Mouse (Mus musculus) heart, adult 2 months (tissue): ENCODE data around the gene Olfr15. TPM values are rescaled to one million over a fixed set of nuclear protein-coding genes. Genes with fewer than 3 reads are reported as not detected.
A peak's percentile ranks its signal among the peaks of the same experiment; 100 is the strongest.

Experiments used
- DNase-seq, 2 experiments: peaks; one replicate each; pipeline ENCODE4 v3.0.0; 2021
- H3K27ac ChIP-seq: fragments of 200-600 bp; 2 replicates; pipeline ENCODE4 v1.8.1; 2022
- H3K27me3 ChIP-seq: fragments of 200-500 bp; 2 replicates; pipeline ENCODE4 v1.6.1; 2012; ENCODE audit warnings: mild to moderate bottlenecking, low read length, inconsistent platforms, mixed read lengths; ENCODE audit not compliant: control insufficient read depth, insufficient read depth
- H3K36me3 ChIP-seq: fragments of 200-500 bp; 2 replicates; pipeline ENCODE4 v1.6.1; 2012; ENCODE audit warnings: low read length, inconsistent platforms; ENCODE audit not compliant: control insufficient read depth, insufficient read depth
- H3K4me1 ChIP-seq: fragments of 200-500 bp; 2 replicates; pipeline ENCODE4 v1.6.1; 2011; ENCODE audit warnings: low read length; ENCODE audit not compliant: control insufficient read depth, insufficient read depth
- H3K4me3 ChIP-seq: fragments of 200-600 bp; 2 replicates; pipeline ENCODE4 v1.8.1; 2022
- H3K79me2 ChIP-seq: fragments of 200-500 bp; replicated peaks from 2 replicates; pipeline ENCODE4 v1.6.1; 2012; ENCODE audit warnings: mild to moderate bottlenecking, inconsistent platforms, low read length, moderate library complexity, mixed read lengths; ENCODE audit not compliant: control insufficient read depth, insufficient read depth
- H3K9ac ChIP-seq: fragments of 200-500 bp; 2 replicates; pipeline ENCODE4 v1.6.1; 2012; ENCODE audit warnings: low read depth, mild to moderate bottlenecking, control low read depth, inconsistent platforms, low read length, mixed read lengths
- CTCF ChIP-seq: fragments of 200-600 bp; IDR thresholded peaks from 2 replicates; pipeline ENCODE4 v1.8.1; 2022; ENCODE audit warnings: antibody characterized with exemption, mild to moderate bottlenecking, moderate library complexity
- EP300 ChIP-seq: fragments of 200-500 bp; IDR thresholded peaks from 2 replicates; pipeline ENCODE4 v1.6.1; 2011; ENCODE audit warnings: low read depth, low read length, control low read depth; ENCODE audit not compliant: insufficient read depth
- POLR2A ChIP-seq: fragments of 200-500 bp; IDR thresholded peaks from 2 replicates; pipeline ENCODE4 v1.6.1; 2011; ENCODE audit warnings: mild to moderate bottlenecking, low read depth, low read length, control low read depth; ENCODE audit not compliant: insufficient read depth
- WGBS: fragments of 180-500 bp; shearing (Covaris S2); methylation state at CpG from one replicate; pipeline ENCODE4 v1.1.7; 2018; 5-methylcytosine and 5-hydroxymethylcytosine counted together
- intact Hi-C: fragments of 180-260 bp; cut with DNase I; formaldehyde crosslinking; loops from one replicate; pipeline ENCODE4 v1.15.1; 2025
- polyA plus RNA-seq: library from polyadenylated mRNA; depleted of rRNA; stranded (reverse); fragments of >200 nt; gene quantifications from 2 replicates; pipeline ENCODE4 v1.2.3, GENCODE M21; 2012; rRNA removed
- total RNA-seq, 2 experiments: library from RNA; stranded (reverse); gene quantifications; 2 replicates each; pipeline ENCODE4 v1.2.3; 2021

The Olfr15 gene
- total and polyA plus RNA-seq, 3 experiments, result not detected

DNA sequence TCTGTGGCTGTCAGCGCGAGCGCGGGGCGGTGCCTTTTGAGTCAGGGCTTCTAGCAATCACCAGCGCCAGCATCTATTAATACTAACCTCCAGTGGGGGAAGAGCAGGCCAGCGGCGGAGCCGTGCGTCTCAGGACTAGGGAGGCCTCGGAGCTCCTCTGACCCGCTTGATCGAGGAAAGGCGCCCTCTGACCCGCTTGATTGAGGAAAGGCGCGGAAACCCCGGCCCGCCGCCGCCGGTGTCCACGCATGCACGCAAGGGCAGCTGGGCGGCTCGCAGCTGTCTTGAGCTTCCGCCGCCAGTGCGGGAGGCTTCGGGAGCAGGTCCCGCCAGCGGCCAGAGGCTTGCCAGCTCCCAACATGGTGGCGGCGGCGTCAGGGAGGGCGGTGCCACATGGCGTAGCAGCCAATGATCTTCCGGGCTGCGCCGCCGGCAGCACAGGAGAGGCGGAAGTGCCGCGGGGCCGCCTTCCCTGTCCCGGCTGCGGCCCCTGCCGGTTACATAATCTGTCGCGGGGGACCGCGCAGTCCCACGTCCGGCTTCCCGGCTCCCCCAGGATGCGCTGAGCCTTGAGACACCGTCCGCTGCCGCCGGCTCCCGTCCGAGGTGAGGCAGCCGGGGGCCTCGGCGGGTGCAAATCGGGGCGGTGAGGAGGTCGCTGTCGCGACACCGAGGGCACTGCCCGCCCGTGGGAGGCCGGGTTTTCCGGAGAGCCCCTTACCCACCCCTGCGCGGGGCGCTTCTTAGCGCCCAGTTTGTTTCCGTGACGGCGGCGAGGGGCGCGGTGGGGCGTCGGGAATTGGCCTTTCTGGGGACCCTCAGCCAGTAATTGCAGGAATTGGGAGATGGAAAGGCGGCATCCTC lies 53.8 kb downstream of the Olfr15 start, which contains the start of the genes Zfp597 and Gm20695:
Gene Zfp597, minus strand, starts transcription at position 361 of the 864 bp plus-strand sequence.
Gene Gm20695, plus strand, starts transcription at position 448 of the 864 bp plus-strand sequence.
- Histone ChIP-seq H3K4me1 (peaks cover 17% of the 10 kb centered on the region), H3K27me3 (no peaks in the 10 kb centered on the region), H3K4me3 (peak within 1 kb of the TSS; percentile 99), H3K79me2 (peaks cover 6% of the 10 kb centered on the region; the same call in 1 of the 2 replicates), H3K36me3 (peaks cover 15% of the 10 kb centered on the region), H3K9ac (peak within 1 kb of the TSS; percentile 98), H3K27ac (peak within 1 kb of the TSS; percentile 97)
- peak; percentile 61 for TF ChIP-seq CTCF
- TF ChIP-seq EP300, result 0 out of 2 replicates have a peak, but pooled peaks have one; percentile 69
- TF ChIP-seq POLR2A, result peak; percentile 67
- intact Hi-C loops, result loop anchor here (1.0 to 10.0 kb wide), 4 partner anchors 12 to 140 kb away; partner anchors contain the start of genes 1700037C18Rik, Cluap1, Naa60 and Zfp174
- under 1% methylated on average over 88 of the region's 88 CpGs for WGBS
- peak; percentile 97 to 98 for DNase-seq

DNA sequence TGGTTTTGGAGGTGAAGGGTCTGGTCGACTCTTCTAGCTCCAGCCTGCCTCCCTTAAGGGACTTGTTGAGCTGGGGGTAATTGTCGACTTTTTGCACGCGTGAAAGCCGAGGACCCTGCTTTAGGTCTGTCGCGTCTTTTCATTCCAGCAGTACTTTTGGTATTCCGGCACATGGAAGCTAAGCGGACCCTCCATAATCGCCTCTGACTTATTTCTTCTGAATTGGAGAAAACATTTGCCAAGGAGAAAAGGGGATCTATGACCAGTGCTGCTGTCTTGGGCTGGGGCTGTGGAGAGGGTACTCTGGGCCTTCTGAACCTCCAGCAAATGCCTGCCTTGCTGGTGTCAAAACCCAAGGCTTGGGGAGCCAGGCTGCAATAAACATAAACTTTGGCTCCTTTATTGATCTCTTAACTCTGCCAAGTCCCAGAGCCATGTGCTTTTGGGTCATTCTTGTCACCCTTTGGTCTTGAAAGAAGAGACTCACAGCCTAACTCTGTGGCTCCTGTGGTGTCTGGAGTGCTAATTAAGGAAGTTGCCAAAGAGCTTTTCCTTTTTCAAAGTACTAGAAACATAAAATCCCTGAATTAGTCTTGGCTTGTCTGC lies 54.5 kb downstream of the Olfr15 start:
- Histone ChIP-seq H3K79me2 (peaks cover 4% of the 10 kb centered on the region; the same call in 1 of the 2 replicates), H3K9ac (peak overlapping the region; percentile 98), H3K4me3 (peak overlapping the region; percentile 99), H3K4me1 (peaks cover 17% of the 10 kb centered on the region), H3K27me3 (no peaks in the 10 kb centered on the region), H3K27ac (peak overlapping the region; percentile 97), H3K36me3 (peaks cover 15% of the 10 kb centered on the region)
- 2% methylated on average over 10 of the region's 10 CpGs for WGBS
- DNase-seq, result no peak
- intact Hi-C loops, result loop anchor here (2.0 to 10.0 kb wide), 2 partner anchors 38 to 140 kb away; partner anchors contain the start of genes Zfp174 and Zfp263
- no peak for TF ChIP-seq EP300
- no peak for TF ChIP-seq POLR2A
- no peak for TF ChIP-seq CTCF

DNA sequence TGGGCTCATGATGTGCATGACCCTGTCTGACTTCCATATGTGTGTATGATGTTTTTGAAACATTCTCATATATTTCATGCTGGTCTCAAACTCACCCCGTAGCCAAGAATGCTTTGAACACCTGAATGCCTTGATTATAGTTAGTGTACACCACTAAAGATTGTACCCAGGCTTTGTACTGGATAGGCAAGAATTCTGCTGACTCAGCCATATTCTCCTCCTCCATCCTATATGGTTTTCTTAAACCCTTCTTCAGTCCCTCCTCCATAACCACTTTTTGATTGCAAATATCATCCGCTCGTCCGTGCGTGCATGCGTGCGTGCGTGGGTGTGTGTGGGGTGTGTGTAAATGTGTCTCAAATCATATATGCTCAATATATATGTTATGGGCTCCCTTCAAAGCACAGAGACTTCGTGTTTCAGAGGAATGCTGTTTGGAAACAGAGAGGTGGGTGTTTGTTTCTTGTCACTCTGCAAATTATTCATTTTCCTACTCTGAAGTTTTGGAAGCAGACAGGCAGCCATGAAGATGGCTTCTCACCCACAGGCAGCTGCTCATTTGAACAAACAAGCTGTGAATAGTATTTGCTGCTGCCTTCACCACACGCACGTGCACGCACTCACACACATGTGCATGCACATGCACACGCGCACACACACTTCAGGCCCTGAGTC lies 61.1 kb downstream of the Olfr15 start:
- H3K9ac ChIP-seq, result no peak overlapping the region
- peaks cover 11% of the 10 kb centered on the region for H3K36me3 ChIP-seq
- no peaks in the 10 kb centered on the region for H3K27me3 ChIP-seq
- TF ChIP-seq POLR2A (no peak), EP300 (no peak), CTCF (no peak)
- H3K4me3 ChIP-seq, result no peak overlapping the region
- H3K4me1 ChIP-seq, result peaks cover 20% of the 10 kb centered on the region
- H3K27ac ChIP-seq, result no peak overlapping the region
- WGBS, result 91% methylated on average over 14 of the region's 14 CpGs
- no peak for DNase-seq
- peaks cover 4% of the 10 kb centered on the region for H3K79me2 ChIP-seq
- intact Hi-C loops, result no loop called here

DNA sequence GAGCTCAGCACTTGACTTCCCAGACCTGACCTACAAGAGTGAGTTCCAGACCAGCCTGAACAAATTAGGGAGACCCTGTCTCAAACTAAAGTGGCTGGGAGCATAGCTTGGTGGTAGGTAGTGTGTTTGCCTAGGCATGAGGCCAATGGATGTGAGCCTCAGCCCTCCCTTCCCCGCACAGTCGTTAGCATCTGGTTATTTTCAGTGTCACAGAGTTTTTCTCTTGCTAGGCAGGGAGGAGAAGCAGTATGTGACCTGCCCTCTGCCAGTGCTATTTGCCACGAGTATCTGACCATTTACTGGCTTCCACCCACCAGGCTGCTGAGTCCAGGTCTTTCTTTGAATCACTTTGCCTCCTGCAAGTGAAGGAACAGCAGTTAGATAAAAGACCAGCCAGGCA lies 63.1 kb downstream of the Olfr15 start:
- no peak for DNase-seq

More for the DNA sequence above, 63.1 kb downstream of the Olfr15 start:
- peaks cover 8% of the 10 kb centered on the region for H3K36me3 ChIP-seq
- WGBS, result 5% methylated on average over 3 of the region's 3 CpGs
- H3K9ac ChIP-seq, result no peak overlapping the region
- peaks cover 15% of the 10 kb centered on the region for H3K4me1 ChIP-seq
- H3K27ac ChIP-seq, result peak overlapping the region; percentile 40; the same call in 1 of the 2 replicates
- no peaks in the 10 kb centered on the region for H3K27me3 ChIP-seq
- H3K79me2 ChIP-seq, result peaks cover under 1% of the 10 kb centered on the region
- no peak overlapping the region for H3K4me3 ChIP-seq
- intact Hi-C loops, result no loop called here
- TF ChIP-seq EP300, result no peak
- no peak for TF ChIP-seq CTCF

Other genes with a start within 250 kb of the Olfr15 start
- gene Olfr161, start 239.8 kb upstream of the Olfr15 start, total RNA-seq, result not detected
- gene Olfr161, start 239.8 kb upstream of the Olfr15 start, polyA plus RNA-seq, result not detected in 2 replicates
- gene Mefv, start 112.8 kb upstream of the Olfr15 start, total RNA-seq, result not detected
- 0.06 and 0.09 TPM in 2 replicates for gene Mefv, start 112.8 kb upstream of the Olfr15 start, polyA plus RNA-seq
- 1 to 10 TPM; 6.2 to 7.6 TPM for gene Zfp263, start 86.8 kb upstream of the Olfr15 start, total RNA-seq
- 3.8 and 6.1 TPM in 2 replicates for gene Zfp263, start 86.8 kb upstream of the Olfr15 start, polyA plus RNA-seq
- gene Zfp174, start 16.4 kb downstream of the Olfr15 start, total RNA-seq, result 1 to 10 TPM; 1.3 to 1.8 TPM
- 1.00 and 1.8 TPM in 2 replicates for gene Zfp174, start 16.4 kb downstream of the Olfr15 start, polyA plus RNA-seq
- 10 to 100 TPM; 48.6 to 49.4 TPM for gene Naa60, start 41.5 kb downstream of the Olfr15 start, total RNA-seq
- 50.4 and 59.4 TPM in 2 replicates for gene Naa60, start 41.5 kb downstream of the Olfr15 start, polyA plus RNA-seq
- gene Zfp597, start 53.7 kb downstream of the Olfr15 start, total RNA-seq, result 10 to 100 TPM; 10.8 to 12.1 TPM
- 2.3 and 4.6 TPM in 2 replicates for gene Zfp597, start 53.7 kb downstream of the Olfr15 start, polyA plus RNA-seq
- gene Gm20695, start 53.8 kb downstream of the Olfr15 start, total RNA-seq, result under 1 TPM; 0.27 to 0.42 TPM
- not detected in 2 replicates for gene Gm20695, start 53.8 kb downstream of the Olfr15 start, polyA plus RNA-seq
- 1 to 10 TPM; 2.9 TPM for gene 1700037C18Rik, start 77.8 kb downstream of the Olfr15 start, total RNA-seq
- 2.9 and 5.2 TPM in 2 replicates for gene 1700037C18Rik, start 77.8 kb downstream of the Olfr15 start, polyA plus RNA-seq
- gene Cluap1, start 77.9 kb downstream of the Olfr15 start, total RNA-seq, result 10 to 100 TPM in 1 of 2 experiments, 1 to 10 TPM in 1; 9.7 to 10.9 TPM
- gene Cluap1, start 77.9 kb downstream of the Olfr15 start, polyA plus RNA-seq, result 4.9 and 5.9 TPM in 2 replicates
- gene Nlrc3, start 145.8 kb downstream of the Olfr15 start, total RNA-seq, result 1 to 10 TPM; 1.1 to 1.2 TPM
- gene Nlrc3, start 145.8 kb downstream of the Olfr15 start, polyA plus RNA-seq, result 2.8 and 3.2 TPM in 2 replicates
- gene Slx4, start 172.9 kb downstream of the Olfr15 start, total RNA-seq, result 1 to 10 TPM; 6.4 to 9.4 TPM
- gene Slx4, start 172.9 kb downstream of the Olfr15 start, polyA plus RNA-seq, result 7.7 and 9.8 TPM in 2 replicates
- gene Dnase1, start 206.1 kb downstream of the Olfr15 start, total RNA-seq, result not detected
- gene Dnase1, start 206.1 kb downstream of the Olfr15 start, polyA plus RNA-seq, result not detected in 2 replicates
- gene Trap1, start 246.9 kb downstream of the Olfr15 start, total RNA-seq, result 100 to 1,000 TPM; 138 to 154 TPM
- 124 and 167 TPM in 2 replicates for gene Trap1, start 246.9 kb downstream of the Olfr15 start, polyA plus RNA-seq